Mouse (Mus musculus) C2C12 (cell line): ENCODE measurements at regions not wholly inside any gene's neighbourhood (a gene's known extent, or its start where the extent isn't known, plus 50 kb on each side); places are given as distances from the start of the nearest gene placed in this dataset.

ENCODE experiments used
- CTCF ChIP-seq: IDR thresholded peaks from one replicate; pipeline ENCODE4 v1.5.1; 2011; ENCODE audit not compliant: control insufficient read depth, insufficient read depth, insufficient read length
- FOSL1 ChIP-seq: IDR thresholded peaks from one replicate; pipeline ENCODE4 v1.8.0; 2011; ENCODE audit warnings: mild to moderate bottlenecking, low read length; ENCODE audit not compliant: poor library complexity, insufficient read depth, severe bottlenecking
- MAX ChIP-seq: IDR thresholded peaks from one replicate; pipeline ENCODE4 v1.6.1; 2011; ENCODE audit warnings: mild to moderate bottlenecking, control low read depth
- MYOG ChIP-seq: IDR thresholded peaks from one replicate; pipeline ENCODE4 v1.6.1; 2011; ENCODE audit not compliant: control insufficient read depth, insufficient read length; ENCODE audit errors: extremely low read depth
- USF1 ChIP-seq: IDR thresholded peaks from one replicate; pipeline ENCODE4 v1.6.1; 2011; ENCODE audit warnings: low read depth, mild to moderate bottlenecking, control low read depth, moderate library complexity

- no peak for TF ChIP-seq MAX
- no peak for TF ChIP-seq CTCF
- TF ChIP-seq MYOG: no peak
- no peak for TF ChIP-seq FOSL1
- TF ChIP-seq USF1: no peak
These were observed 206.2 kb downstream of the Lnpk start for GRCm38 (mm10) chr2:74373056-74373455.
